Mouse (Mus musculus) forebrain, embryonic 12.5 days (tissue): ENCODE results near the gene Pi4kb. TPM values are rescaled to one million over a fixed set of nuclear protein-coding genes. Genes with fewer than 3 reads are reported as not detected.
"Not testable (repeated sequence)": the region's sequence is repeated elsewhere in the genome, so short reads cannot be mapped to it uniquely, and the experiment has no call there.

Source experiments
- ATAC-seq: fragments of 200-750 bp; cut with Nextera tagmentation; 2 replicates; pipeline ENCODE4 v1.8.0; 2017; ENCODE audit warnings: moderate TSS enrichment; ENCODE audit not compliant: low FRiP score
- H3K27ac ChIP-seq: fragments of 300-500 bp; sonication (generic); 2 replicates; pipeline ENCODE4 v1.5.1; 2016; ENCODE audit warnings: mild to moderate bottlenecking
- H3K27me3 ChIP-seq: fragments of 300-500 bp; sonication (generic); 2 replicates; pipeline ENCODE4 v1.6.1; 2016; ENCODE audit warnings: mild to moderate bottlenecking
- H3K36me3 ChIP-seq: fragments of 300-500 bp; sonication (generic); replicated peaks from 2 replicates; pipeline ENCODE4 v1.6.1; 2016; ENCODE audit warnings: mild to moderate bottlenecking
- H3K4me1 ChIP-seq: fragments of 300-500 bp; sonication (generic); 2 replicates; pipeline ENCODE4 v1.6.1; 2016
- H3K4me2 ChIP-seq: fragments of 300-500 bp; sonication (generic); 2 replicates; pipeline ENCODE4 v1.6.1; 2016; ENCODE audit warnings: mild to moderate bottlenecking, moderate library complexity
- H3K4me3 ChIP-seq: fragments of 300-500 bp; sonication (generic); replicated peaks from 2 replicates; pipeline ENCODE4 v1.5.1; 2016; ENCODE audit warnings: mild to moderate bottlenecking
- H3K9ac ChIP-seq: fragments of 300-500 bp; sonication (generic); 2 replicates; pipeline ENCODE4 v1.6.1; 2016; ENCODE audit warnings: mild to moderate bottlenecking
- H3K9me3 ChIP-seq: fragments of 300-500 bp; sonication (generic); 2 replicates; pipeline ENCODE4 v1.6.1; 2016
- WGBS: fragments of 180-500 bp; shearing (Covaris S2); methylation state at CpG from one replicate; pipeline ENCODE4 v1.1.7; 2016; 5-methylcytosine and 5-hydroxymethylcytosine counted together
- polyA plus RNA-seq: library from polyadenylated mRNA; unstranded; fragments of >200 nt; fragmentation: Nextera tagmentation; extraction: Ambion mirVana; gene quantifications from 2 replicates; pipeline ENCODE4 v1.2.1, GENCODE M21; 2016

Gene Pi4kb
- polyA plus RNA-seq, 1 experiment from 2014 or later = 17.2 TPM

DNA sequence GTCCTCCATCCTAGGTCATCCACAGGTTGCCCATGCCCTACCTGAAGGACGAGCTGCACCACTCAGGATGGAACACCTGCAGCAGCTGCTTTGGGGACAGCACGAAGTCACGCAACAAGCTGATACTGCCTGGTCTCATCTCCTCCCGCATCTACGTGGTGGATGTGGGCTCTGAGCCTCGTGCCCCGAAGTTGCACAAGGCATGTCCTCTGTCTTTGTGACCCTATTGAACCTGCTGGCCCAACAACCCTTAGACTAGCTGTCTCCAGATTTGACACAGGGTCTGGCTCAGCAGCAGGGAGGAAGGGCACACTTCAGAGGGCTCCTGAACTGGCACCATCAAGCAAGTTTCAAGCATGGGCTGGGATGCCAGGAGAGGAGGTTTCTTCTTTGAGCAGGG lies 37.3 kb upstream of the Pi4kb start:
- not testable (repeated sequence) for H3K9ac ChIP-seq, H3K36me3 ChIP-seq, H3K4me2 ChIP-seq, H3K9me3 ChIP-seq, ATAC-seq, H3K27ac ChIP-seq, H3K4me3 ChIP-seq, H3K27me3 ChIP-seq
- peaks cover 11% of the 10 kb centered on the region for H3K4me1 ChIP-seq
- WGBS = 92% methylated on average over 7 of the region's 7 CpGs

DNA sequence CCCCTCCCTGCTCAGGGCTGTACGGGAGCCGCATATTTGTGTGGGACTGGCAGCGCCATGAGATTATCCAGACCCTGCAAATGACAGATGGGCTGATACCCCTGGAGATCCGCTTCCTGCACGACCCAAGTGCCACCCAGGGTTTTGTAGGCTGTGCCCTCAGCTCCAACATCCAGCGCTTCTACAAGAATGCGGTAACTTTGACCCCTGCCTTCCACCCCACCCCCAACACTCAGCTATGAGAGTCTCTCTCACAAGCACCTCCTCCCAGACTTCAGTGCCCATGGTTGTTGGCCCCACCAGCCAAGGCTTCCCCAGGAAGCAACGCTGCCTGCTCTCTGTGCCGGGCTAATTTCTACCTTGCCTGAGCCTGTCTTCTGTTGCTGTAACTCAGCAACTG lies 34.5 kb upstream of the Pi4kb start:
- not testable (repeated sequence) for H3K9ac ChIP-seq, H3K9me3 ChIP-seq, ATAC-seq, H3K4me3 ChIP-seq, H3K4me1 ChIP-seq, H3K36me3 ChIP-seq, H3K4me2 ChIP-seq, H3K27ac ChIP-seq, H3K27me3 ChIP-seq
- 80% methylated on average over 9 of the region's 9 CpGs for WGBS

DNA sequence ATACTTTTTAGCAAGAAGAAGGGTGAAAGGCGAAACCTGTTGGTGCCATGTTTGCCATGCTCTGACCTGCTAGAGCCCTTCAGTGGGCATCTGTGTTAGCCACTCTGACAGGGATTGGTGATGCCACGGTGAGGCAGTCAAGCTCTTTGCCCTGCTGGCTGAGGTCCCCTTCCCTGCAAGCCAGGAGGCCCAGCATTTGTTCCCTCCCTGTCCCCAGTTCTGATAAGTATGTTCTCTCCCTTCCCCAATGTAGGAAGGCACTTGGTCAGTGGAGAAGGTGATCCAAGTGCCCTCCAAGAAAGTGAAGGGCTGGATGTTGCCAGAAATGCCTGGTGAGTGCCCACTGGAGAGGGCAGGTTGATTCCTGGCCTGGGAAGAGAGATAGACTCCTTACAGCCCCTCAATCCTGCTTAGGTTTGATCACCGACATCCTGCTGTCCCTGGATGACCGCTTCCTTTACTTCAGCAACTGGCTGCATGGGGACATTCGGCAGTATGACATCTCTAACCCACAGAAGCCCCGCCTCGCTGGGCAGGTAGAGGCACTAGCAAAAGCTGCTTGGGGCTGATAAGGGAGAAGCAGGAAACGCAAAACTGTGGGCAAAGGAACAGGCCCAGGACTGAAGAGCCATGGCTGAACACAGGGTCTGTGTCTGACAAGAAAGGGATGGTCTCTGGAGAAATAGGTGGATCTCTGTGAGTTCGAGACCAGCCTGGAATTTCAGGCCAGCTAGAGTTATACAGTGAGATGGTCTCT lies 32.1 kb upstream of the Pi4kb start:
- not testable (repeated sequence) for H3K27ac ChIP-seq, H3K4me2 ChIP-seq, ATAC-seq, H3K4me1 ChIP-seq, H3K27me3 ChIP-seq, H3K9me3 ChIP-seq, H3K9ac ChIP-seq, H3K4me3 ChIP-seq, H3K36me3 ChIP-seq
- WGBS = 81% methylated on average over 9 of the region's 9 CpGs

DNA sequence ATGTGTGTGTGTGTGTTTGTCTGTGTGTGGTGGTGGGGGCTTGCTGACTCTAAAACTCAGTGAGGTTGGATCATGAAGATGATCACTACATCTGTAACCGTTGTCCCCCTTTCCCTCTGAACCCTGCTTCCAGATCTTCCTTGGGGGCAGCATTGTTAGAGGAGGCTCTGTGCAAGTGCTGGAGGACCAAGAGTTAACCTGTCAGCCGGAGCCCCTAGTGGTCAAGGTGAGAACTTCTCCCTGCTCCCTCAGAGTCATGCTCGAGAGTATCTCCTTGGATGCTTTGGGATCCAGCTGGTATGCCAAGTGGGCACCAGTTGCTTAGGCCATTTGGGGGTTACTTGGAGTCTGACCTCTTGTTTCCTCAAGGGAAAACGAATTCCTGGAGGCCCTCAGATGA lies 30.8 kb upstream of the Pi4kb start:
- not testable (repeated sequence) for H3K27ac ChIP-seq, H3K4me2 ChIP-seq, H3K9me3 ChIP-seq, H3K4me3 ChIP-seq, H3K9ac ChIP-seq, H3K27me3 ChIP-seq, ATAC-seq, H3K4me1 ChIP-seq, H3K36me3 ChIP-seq
- 20% methylated on average over 4 of the region's 4 CpGs for WGBS

DNA sequence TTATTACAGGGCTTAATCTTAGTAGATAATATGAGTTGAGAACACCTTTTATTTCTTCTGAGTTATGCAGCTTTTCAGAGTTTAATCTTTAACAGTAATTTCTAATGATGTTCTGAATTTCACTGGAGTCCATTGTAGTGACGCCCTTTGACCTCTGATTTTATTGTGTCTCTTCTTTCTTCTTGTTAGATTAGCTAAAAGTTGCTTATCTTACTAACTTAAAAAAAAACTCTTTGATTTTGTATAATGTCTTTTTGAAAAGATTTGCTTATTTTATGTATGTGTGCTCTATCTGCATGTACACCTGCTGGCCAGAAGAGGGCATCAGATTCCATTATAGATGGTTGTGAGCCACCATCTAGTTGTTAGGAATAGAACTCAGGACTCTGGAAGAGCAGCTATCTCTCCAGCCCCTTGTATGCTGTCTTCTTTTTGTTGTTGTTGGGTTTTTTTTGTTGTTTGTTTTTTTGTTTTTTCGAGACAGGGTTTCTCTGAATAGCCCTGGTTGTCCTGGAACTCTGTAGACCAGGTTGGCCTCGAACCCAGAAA lies 26.4 kb upstream of the Pi4kb start:
- ATAC-seq = no peak
- Histone ChIP-seq H3K4me3 (no peak overlapping the region), H3K9me3 (no peaks in the 10 kb centered on the region), H3K9ac (no peak overlapping the region), H3K4me1 (peaks cover 5% of the 10 kb centered on the region; the same call in 1 of the 2 replicates), H3K27me3 (no peaks in the 10 kb centered on the region), H3K36me3 (no peaks in the 10 kb centered on the region), H3K4me2 (no peak overlapping the region), H3K27ac (no peak overlapping the region)
- 73% methylated on average over 3 of the region's 3 CpGs for WGBS

- no peaks in the 10 kb centered on the region for H3K36me3 ChIP-seq
- H3K4me3 ChIP-seq = no peak overlapping the region
- H3K9me3 ChIP-seq = no peaks in the 10 kb centered on the region
- H3K4me1 ChIP-seq = peaks cover 8% of the 10 kb centered on the region; the same call in 1 of the 2 replicates
- no peak overlapping the region for H3K9ac ChIP-seq
- H3K27me3 ChIP-seq = no peaks in the 10 kb centered on the region
- ATAC-seq = no peak
- 86% methylated on average over 3 of the region's 3 CpGs for WGBS
- no peak overlapping the region for H3K27ac ChIP-seq
- no peak overlapping the region for H3K4me2 ChIP-seq
Observed at GRCm38 (mm10) chr3:94949645-94950044, 24.9 kb upstream of the Pi4kb start.

DNA sequence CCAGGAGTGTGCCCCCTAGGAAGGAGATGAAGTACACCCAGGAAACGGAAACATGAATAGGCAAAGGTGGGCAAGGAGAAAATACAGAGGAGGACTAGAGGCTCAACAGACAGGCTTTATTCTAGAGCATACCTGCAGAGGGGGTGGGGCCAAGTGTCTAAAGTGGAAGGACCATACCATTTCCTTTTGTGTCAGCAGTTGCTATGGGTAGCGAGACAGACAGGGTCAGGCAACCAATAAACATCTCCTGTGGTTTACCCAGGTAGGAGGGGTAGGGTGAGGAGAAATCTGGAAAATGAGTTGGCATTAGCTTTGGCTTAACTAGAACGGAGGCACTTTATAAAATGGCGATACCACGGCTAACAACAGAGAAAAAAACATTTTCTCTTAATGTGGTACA lies 21.7 kb upstream of the Pi4kb start:
- H3K4me2 ChIP-seq = peak overlapping the region; percentile 67
- no peak for ATAC-seq
- peaks cover 18% of the 10 kb centered on the region for H3K4me1 ChIP-seq
- WGBS = 72% methylated on average over 5 of the region's 5 CpGs
- no peak overlapping the region for H3K27ac ChIP-seq
- peak overlapping the region; percentile 74 for H3K4me3 ChIP-seq
- peaks cover 22% of the 10 kb centered on the region for H3K36me3 ChIP-seq
- H3K27me3 ChIP-seq = no peaks in the 10 kb centered on the region
- H3K9ac ChIP-seq = no peak overlapping the region
- H3K9me3 ChIP-seq = no peaks in the 10 kb centered on the region

DNA sequence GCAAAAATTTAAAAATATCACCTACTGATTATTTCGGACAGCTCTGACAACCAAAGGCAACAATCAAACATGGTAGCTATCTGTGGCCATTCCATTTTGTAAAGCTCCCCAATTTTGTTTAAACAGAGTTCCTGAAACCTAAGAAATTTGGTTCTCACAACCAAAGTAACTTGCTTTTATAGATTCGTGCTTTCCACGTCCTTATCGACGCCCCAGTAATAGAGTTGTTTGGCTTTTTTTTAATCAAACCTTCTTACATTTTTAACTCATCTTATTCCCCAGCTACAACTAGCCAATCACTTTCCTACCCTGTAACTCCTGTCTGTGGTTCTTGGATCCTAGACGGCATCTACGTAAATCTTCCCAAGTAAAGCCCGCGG lies 21.2 kb upstream of the Pi4kb start:
- H3K4me3 ChIP-seq = peak overlapping the region; percentile 74
- H3K9me3 ChIP-seq = no peaks in the 10 kb centered on the region
- peaks cover 27% of the 10 kb centered on the region for H3K36me3 ChIP-seq
- H3K4me1 ChIP-seq = peaks cover 18% of the 10 kb centered on the region
- H3K4me2 ChIP-seq = peak overlapping the region; percentile 67
- peak overlapping the region; percentile 93 for H3K27ac ChIP-seq
- ATAC-seq = no peak; the same call in 1 of the 2 replicates
- peak overlapping the region; percentile 85 for H3K9ac ChIP-seq
- WGBS = 18% methylated on average over 9 of the region's 9 CpGs
- no peaks in the 10 kb centered on the region for H3K27me3 ChIP-seq

- Histone ChIP-seq H3K9ac (peak within 1 kb of the TSS; percentile 85), H3K9me3 (no peaks in the 10 kb centered on the region), H3K27ac (peak within 1 kb of the TSS; percentile 93), H3K36me3 (peaks cover 34% of the 10 kb centered on the region), H3K4me3 (peak within 1 kb of the TSS; percentile 74), H3K4me2 (peak within 1 kb of the TSS; percentile 67), H3K4me1 (peaks cover 18% of the 10 kb centered on the region), H3K27me3 (no peaks in the 10 kb centered on the region)
- under 1% methylated on average over 50 of the region's 50 CpGs for WGBS
- peak; percentile 97 for ATAC-seq
Observed at GRCm38 (mm10) chr3:94953764-94954616, 20.5 kb upstream of the Pi4kb start, which contains the start of gene Rfx5. TSS of gene Rfx5 (plus strand) at chr3:94954075.

- H3K36me3 ChIP-seq = peaks cover 38% of the 10 kb centered on the region
- WGBS = 91% methylated on average over 8 of the region's 8 CpGs
- H3K27me3 ChIP-seq = no peaks in the 10 kb centered on the region
- H3K9me3 ChIP-seq = no peaks in the 10 kb centered on the region
- H3K27ac ChIP-seq = no peak overlapping the region
- no peak overlapping the region for H3K4me2 ChIP-seq
- no peak for ATAC-seq
- H3K4me3 ChIP-seq = no peak overlapping the region
- H3K4me1 ChIP-seq = peaks cover 12% of the 10 kb centered on the region
- H3K9ac ChIP-seq = no peak overlapping the region
Observed at GRCm38 (mm10) chr3:94958295-94958694, 16.2 kb upstream of the Pi4kb start.

DNA sequence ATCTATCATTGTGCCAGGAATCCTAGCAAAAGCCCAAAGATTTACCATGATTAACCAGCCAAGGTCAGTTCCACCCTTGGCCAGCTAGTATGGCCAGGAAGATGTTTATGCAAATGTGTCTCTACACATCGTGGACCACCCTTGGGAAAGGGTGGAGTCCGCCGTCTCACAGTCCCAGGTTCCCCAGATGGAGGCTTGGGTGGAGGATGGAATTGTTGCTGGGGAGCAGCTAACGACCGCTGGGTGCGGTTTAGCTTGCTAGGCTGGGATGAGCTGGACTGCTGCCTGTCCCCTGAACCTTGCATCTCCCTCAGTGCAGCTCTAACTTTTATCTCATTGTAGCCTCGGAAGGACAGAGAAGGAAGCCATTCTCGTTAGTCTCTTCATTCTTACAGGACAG lies 14.7 kb upstream of the Pi4kb start:
- H3K36me3 ChIP-seq = peaks cover 38% of the 10 kb centered on the region
- no peak overlapping the region for H3K9ac ChIP-seq
- no peaks in the 10 kb centered on the region for H3K9me3 ChIP-seq
- no peaks in the 10 kb centered on the region for H3K27me3 ChIP-seq
- no peak overlapping the region for H3K4me2 ChIP-seq
- WGBS = 52% methylated on average over 8 of the region's 8 CpGs
- H3K27ac ChIP-seq = no peak overlapping the region
- peaks cover 7% of the 10 kb centered on the region for H3K4me1 ChIP-seq
- no peak overlapping the region for H3K4me3 ChIP-seq
- ATAC-seq = no peak

DNA sequence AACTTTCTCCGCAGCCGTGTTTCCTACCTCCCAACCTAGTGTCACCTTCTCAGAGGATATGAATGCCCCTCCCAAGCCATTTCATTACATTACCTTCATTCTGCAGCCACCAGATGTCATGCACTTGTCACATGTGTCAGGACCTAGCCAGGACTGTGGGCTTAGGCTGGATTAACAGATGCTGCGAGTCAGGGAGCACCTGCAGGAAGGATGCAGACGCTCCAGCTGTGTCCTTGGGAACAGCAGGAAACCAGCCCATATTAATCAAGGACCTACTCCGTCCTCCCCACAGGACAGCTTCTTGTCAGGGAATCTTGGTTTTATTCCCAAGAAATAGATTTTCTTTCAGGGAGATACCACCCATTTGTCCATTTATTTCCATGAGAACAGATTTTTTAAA lies 14.2 kb upstream of the Pi4kb start:
- ATAC-seq = no peak
- Histone ChIP-seq H3K27ac (no peak overlapping the region), H3K4me1 (peaks cover 3% of the 10 kb centered on the region), H3K36me3 (peaks cover 38% of the 10 kb centered on the region), H3K4me2 (no peak overlapping the region), H3K9me3 (no peaks in the 10 kb centered on the region), H3K9ac (no peak overlapping the region), H3K4me3 (no peak overlapping the region), H3K27me3 (no peaks in the 10 kb centered on the region)
- WGBS = 54% methylated on average over 5 of the region's 5 CpGs
